Comparison of ENCODE assay signal across 8 mouse cellular contexts in genomic region chr8:125996980-125997379, GRCm38 (mm10). TPM values are rescaled to one million over a fixed set of nuclear protein-coding genes. Genes with fewer than 3 reads are reported as not detected.
DNase-seq lines count a peak whose midpoint lies in the region; ATAC-seq lines count a peak whose summit lies in the region.

No protein-coding gene starts in this region.

- H3K4me1 ChIP-seq in hindbrain, embryonic 13.5 days (replicated peaks) = peaks cover 42% of the 10 kb centered on the region
- peaks cover 31% of the 10 kb centered on the region for H3K4me1 ChIP-seq in limb, embryonic 15.5 days

- H3K9me3 ChIP-seq in hindbrain, embryonic 13.5 days = no peaks in the 10 kb centered on the region
- H3K9me3 ChIP-seq in limb, embryonic 15.5 days = no peaks in the 10 kb centered on the region

- H3K4me2 ChIP-seq in hindbrain, embryonic 13.5 days = peak overlapping the region; percentile 90
- H3K4me2 ChIP-seq in limb, embryonic 15.5 days = peak overlapping the region; percentile 89

- H3K36me3 ChIP-seq in hindbrain, embryonic 13.5 days = no peaks in the 10 kb centered on the region
- 0 out of 2 replicates have a peak, but pooled peaks cover 3% of the 10 kb centered on the region for H3K36me3 ChIP-seq in limb, embryonic 15.5 days

- DNase-seq in cerebellum, adult 18-20 months = peak; percentile 55
- DNase-seq in cerebellum, adult 9-10 months = no peak
- peak; percentile 42 for DNase-seq in Muller cell, postnatal 12 days (ENCODE audit: inconsistent ontology term)
- DNase-seq in thymus, postnatal 10 days (ENCODE audit: low spot score in 2 of 2) = no peak
- no peak for DNase-seq in thymus, postnatal 36 days
- DNase-seq in ovary, postnatal 36 days (ENCODE audit: low spot score) = no peak

- WGBS in hindbrain, embryonic 13.5 days = 33% methylated on average over 6 of the region's 6 CpGs
- 26% methylated on average over 6 of the region's 6 CpGs for WGBS in limb, embryonic 15.5 days

- ATAC-seq in hindbrain, embryonic 13.5 days (ENCODE audit: low FRiP score) = no peak
- no peak for ATAC-seq in limb, embryonic 15.5 days (ENCODE audit: insufficient number of reproducible peaks, low FRiP score, low TSS enrichment, low read depth)

- peaks cover 58% of the 10 kb centered on the region for H3K27me3 ChIP-seq in hindbrain, embryonic 13.5 days
- H3K27me3 ChIP-seq in limb, embryonic 15.5 days = peaks cover 6% of the 10 kb centered on the region

- no peak overlapping the region for H3K27ac ChIP-seq in hindbrain, embryonic 13.5 days
- H3K27ac ChIP-seq in limb, embryonic 15.5 days = 0 out of 2 replicates have a peak overlapping the region, but pooled peaks have one; percentile 38

- peak overlapping the region; percentile 35; the same call in 1 of the 2 replicates for H3K9ac ChIP-seq in hindbrain, embryonic 13.5 days
- H3K9ac ChIP-seq in limb, embryonic 15.5 days = no peak overlapping the region

- H3K4me3 ChIP-seq in hindbrain, embryonic 13.5 days = peak overlapping the region; percentile 64
- H3K4me3 ChIP-seq in limb, embryonic 15.5 days = peak overlapping the region; percentile 64; the same call in 1 of the 2 replicates

RNA-seq across cellular contexts. Expression of gene Kcnk1, which starts 2.0 kb away (rescaled TPM):
- polyA plus RNA-seq in hindbrain, embryonic 13.5 days (2015; fragmentation: Nextera tagmentation; extraction: Ambion mirVana) = 10.1 and 13.0 TPM in 2 replicates
- polyA plus RNA-seq in limb, embryonic 15.5 days (2015; fragmentation: Nextera tagmentation; extraction: Ambion mirVana) = 25.7 and 25.8 TPM in 2 replicates

Comparison
In these comparisons a context has a peak if more than half of its experiments do, and no peak if none do; other contexts are left out.
1. DNase-seq: peak in cerebellum, adult 18-20 months (2 of 2) and Muller cell, postnatal 12 days (single experiment); none in cerebellum, adult 9-10 months (single experiment), thymus, postnatal 10 days (0 of 2), thymus, postnatal 36 days (0 of 2) and ovary, postnatal 36 days (single experiment).